In genomic region chr2:52740596-52740995, GRCm38 (mm10) we compare ENCODE assay signal across 11 mouse cellular contexts. TPM values are rescaled to one million over a fixed set of nuclear protein-coding genes. Genes with fewer than 3 reads are reported as not detected.
DNase-seq lines count a peak whose midpoint lies in the region; ATAC-seq and TF ChIP-seq lines count a peak whose summit lies in the region.
"Had no signal": no experiment of that assay in that cellular context is flagged by ENCODE, and none has a peak within 500 bp of the region (broad histone marks: within the 10 kb centered on the region; RNA-seq: fewer than 3 reads in every experiment).

No protein-coding gene starts in this region.

- H3K4me2 ChIP-seq in hindbrain, embryonic 13.5 days = peak overlapping the region; percentile 18; the same call in 1 of the 2 replicates
- no peak overlapping the region for H3K4me2 ChIP-seq in hindbrain, embryonic 11.5 days (replicated peaks; ENCODE audit: low read depth, low read length)
- peak overlapping the region; percentile 58; the same call in 1 of the 2 replicates for H3K4me2 ChIP-seq in neural tube, embryonic 13.5 days
- peak overlapping the region; percentile 65 for H3K4me2 ChIP-seq in hindbrain, postnatal 0 days (ENCODE audit: low read depth, low read length)
- H3K4me2 ChIP-seq in neural tube, embryonic 15.5 days = peak overlapping the region; percentile 3; the same call in 1 of the 2 replicates

- no peak for TF ChIP-seq CTCF in hindbrain, postnatal 0 days (IDR thresholded peaks at IDR 0.05; ENCODE audit: low read depth)

- no peak for ATAC-seq in hindbrain, embryonic 13.5 days (ENCODE audit: low FRiP score)
- ATAC-seq in hindbrain, embryonic 11.5 days (ENCODE audit: low FRiP score) = no peak
- no peak for ATAC-seq in neural tube, embryonic 13.5 days (ENCODE audit: low read depth)
- ATAC-seq in hindbrain, postnatal 0 days = no peak
- ATAC-seq in neural tube, embryonic 15.5 days (ENCODE audit: low FRiP score) = no peak
- ATAC-seq: Patski had no signal

- 78% methylated on average over 4 of the region's 4 CpGs for WGBS in hindbrain, embryonic 13.5 days
- 80% methylated on average over 4 of the region's 4 CpGs for WGBS in hindbrain, embryonic 11.5 days
- 82% methylated on average over 4 of the region's 4 CpGs for WGBS in neural tube, embryonic 13.5 days
- WGBS in hindbrain, postnatal 0 days = 70% methylated on average over 4 of the region's 4 CpGs
- 76% methylated on average over 4 of the region's 4 CpGs for WGBS in neural tube, embryonic 15.5 days

- H3K9ac ChIP-seq in hindbrain, embryonic 13.5 days = no peak overlapping the region
- no peak overlapping the region for H3K9ac ChIP-seq in hindbrain, embryonic 11.5 days (ENCODE audit: low read depth, low read length)
- H3K9ac ChIP-seq in neural tube, embryonic 13.5 days = no peak overlapping the region
- H3K9ac ChIP-seq in hindbrain, postnatal 0 days (replicated peaks; ENCODE audit: low read length) = no peak overlapping the region
- H3K9ac ChIP-seq in neural tube, embryonic 15.5 days (replicated peaks) = no peak overlapping the region

- H3K4me1 ChIP-seq in hindbrain, embryonic 13.5 days (replicated peaks) = peaks cover 18% of the 10 kb centered on the region
- no peaks in the 10 kb centered on the region for H3K4me1 ChIP-seq in hindbrain, embryonic 11.5 days (replicated peaks; ENCODE audit: control insufficient read depth, insufficient read depth, low read length)
- H3K4me1 ChIP-seq in neural tube, embryonic 13.5 days (replicated peaks) = peaks cover 18% of the 10 kb centered on the region
- H3K4me1 ChIP-seq in hindbrain, postnatal 0 days (ENCODE audit: insufficient read depth, low read length) = no peaks in the 10 kb centered on the region
- H3K4me1 ChIP-seq in neural tube, embryonic 15.5 days = peaks cover 12% of the 10 kb centered on the region

- no peak for DNase-seq in hindbrain, embryonic 11.5 days (ENCODE audit: low spot score)
- no peak for DNase-seq in neural tube, embryonic 10.5 days (ENCODE audit: extremely low spot score, low spot score)
- no peak for DNase-seq in hindbrain, postnatal 0 days (ENCODE audit: low spot score)
- no peak for DNase-seq in Muller cell, postnatal 12 days (ENCODE audit: inconsistent ontology term)
- DNase-seq: cerebellum, postnatal 36 days; heart, adult 2 months; kidney, postnatal 4 days had no signal

- peaks cover 4% of the 10 kb centered on the region; the same call in 1 of the 2 replicates for H3K36me3 ChIP-seq in hindbrain, embryonic 13.5 days
- no peaks in the 10 kb centered on the region for H3K36me3 ChIP-seq in hindbrain, embryonic 11.5 days (ENCODE audit: control insufficient read depth, insufficient read depth, low read length)
- 0 out of 2 replicates have a peak, but pooled peaks cover 6% of the 10 kb centered on the region for H3K36me3 ChIP-seq in neural tube, embryonic 13.5 days
- no peaks in the 10 kb centered on the region for H3K36me3 ChIP-seq in hindbrain, postnatal 0 days (ENCODE audit: insufficient read depth, low read length)
- no peaks in the 10 kb centered on the region for H3K36me3 ChIP-seq in neural tube, embryonic 15.5 days

- no peaks in the 10 kb centered on the region for H3K9me3 ChIP-seq in hindbrain, embryonic 13.5 days
- H3K9me3 ChIP-seq in hindbrain, embryonic 11.5 days (ENCODE audit: control insufficient read depth, low read length) = no peaks in the 10 kb centered on the region
- no peaks in the 10 kb centered on the region for H3K9me3 ChIP-seq in neural tube, embryonic 13.5 days
- H3K9me3 ChIP-seq in hindbrain, postnatal 0 days (ENCODE audit: low read length) = no peaks in the 10 kb centered on the region
- H3K9me3 ChIP-seq in neural tube, embryonic 15.5 days (replicated peaks) = no peaks in the 10 kb centered on the region

- H3K27ac ChIP-seq in hindbrain, embryonic 13.5 days = no peak overlapping the region
- H3K27ac ChIP-seq in hindbrain, embryonic 11.5 days (ENCODE audit: low read depth, low read length) = no peak overlapping the region
- no peak overlapping the region for H3K27ac ChIP-seq in neural tube, embryonic 13.5 days (replicated peaks)
- H3K27ac ChIP-seq in hindbrain, postnatal 0 days = no peak overlapping the region
- no peak overlapping the region for H3K27ac ChIP-seq in neural tube, embryonic 15.5 days (replicated peaks)

- no peaks in the 10 kb centered on the region for H3K27me3 ChIP-seq in hindbrain, embryonic 13.5 days
- H3K27me3 ChIP-seq in hindbrain, embryonic 11.5 days (ENCODE audit: control insufficient read depth, insufficient read depth, low read length) = no peaks in the 10 kb centered on the region
- no peaks in the 10 kb centered on the region for H3K27me3 ChIP-seq in neural tube, embryonic 13.5 days
- no peaks in the 10 kb centered on the region for H3K27me3 ChIP-seq in hindbrain, postnatal 0 days (ENCODE audit: insufficient read depth, low read length)
- H3K27me3 ChIP-seq in neural tube, embryonic 15.5 days (replicated peaks) = no peaks in the 10 kb centered on the region
- H3K27me3 ChIP-seq: Patski had no signal

- H3K4me3 ChIP-seq in hindbrain, embryonic 13.5 days = no peak overlapping the region
- no peak overlapping the region for H3K4me3 ChIP-seq in hindbrain, embryonic 11.5 days (ENCODE audit: low read depth, low read length)
- H3K4me3 ChIP-seq in neural tube, embryonic 13.5 days = no peak overlapping the region
- no peak overlapping the region for H3K4me3 ChIP-seq in hindbrain, postnatal 0 days (ENCODE audit: low read length)
- H3K4me3 ChIP-seq in neural tube, embryonic 15.5 days (replicated peaks) = no peak overlapping the region

RNA-seq across cellular contexts. Expression of gene Stam2, which starts 1.5 kb away (rescaled TPM):
- 40.9 and 42.0 TPM in 2 replicates for polyA plus RNA-seq in hindbrain, embryonic 13.5 days (2015; fragmentation: Nextera tagmentation; extraction: Ambion mirVana)
- 45.9 and 48.8 TPM in 2 replicates for polyA plus RNA-seq in hindbrain, embryonic 11.5 days (2014; fragmentation: Nextera tagmentation; extraction: Ambion mirVana)
- 34.5 and 38.4 TPM in 2 replicates for polyA plus RNA-seq in neural tube, embryonic 13.5 days (2015; fragmentation: Nextera tagmentation; extraction: Ambion mirVana)
- total RNA-seq in hindbrain, postnatal 0 days (2014; rRNA removed) = 21.2 and 21.9 TPM in 2 replicates
- polyA plus RNA-seq in hindbrain, postnatal 0 days (2015; fragmentation: Nextera tagmentation; extraction: Ambion mirVana) = 25.5 and 27.5 TPM in 2 replicates
- 32.1 and 34.5 TPM in 2 replicates for polyA plus RNA-seq in neural tube, embryonic 15.5 days (2015; fragmentation: Nextera tagmentation; extraction: Ambion mirVana)
